ENCODE assay signal across 11 mouse cellular contexts in the genomic region with DNA sequence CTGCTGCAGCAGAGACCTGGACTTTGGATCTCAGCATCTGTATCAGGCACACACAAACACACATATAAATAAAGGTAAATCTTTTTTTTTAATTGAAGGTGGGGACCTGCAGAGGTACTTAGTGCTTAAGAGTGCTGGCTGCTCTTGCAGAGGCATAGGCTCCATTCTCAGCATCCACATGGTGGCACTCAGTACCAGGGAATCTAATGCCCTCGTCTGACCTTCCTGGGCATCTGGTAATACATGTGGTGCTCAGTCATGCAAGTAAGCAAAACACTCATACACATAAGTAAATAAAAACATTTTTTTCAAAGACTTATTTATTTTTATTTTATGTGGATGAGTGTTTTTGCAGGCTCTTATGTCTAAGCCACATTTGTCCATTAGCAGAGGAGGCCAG. TPM values are rescaled to one million over a fixed set of nuclear protein-coding genes. Genes with fewer than 3 reads are reported as not detected.
DNase-seq lines count a peak whose midpoint lies in the region; ATAC-seq and TF ChIP-seq lines count a peak whose summit lies in the region.
"Had no signal": no experiment of that assay in that cellular context is flagged by ENCODE, and none has a peak within 500 bp of the region (broad histone marks: within the 10 kb centered on the region; RNA-seq: fewer than 3 reads in every experiment).

No protein-coding gene starts in this region.

- TF ChIP-seq EP300 in heart, postnatal 0 days (IDR thresholded peaks at IDR 0.05; ENCODE audit: low read depth): no peak

- CTCF ChIA-PET in Patski (lab: Charles Lee): no interaction called here

- no peak overlapping the region for H3K4me3 ChIP-seq in heart, postnatal 0 days (ENCODE audit: low read depth, low read length)
- H3K4me3 ChIP-seq in lung, embryonic 14.5 days (ENCODE audit: low read depth, low read length): no peak overlapping the region
- H3K4me3 ChIP-seq: heart, embryonic 13.5 days; liver, embryonic 15.5 days had no signal

- H3K4me2 ChIP-seq in heart, postnatal 0 days (ENCODE audit: low read depth, low read length): no peak overlapping the region
- H3K4me2 ChIP-seq in lung, embryonic 14.5 days: no peak overlapping the region
- H3K4me2 ChIP-seq: heart, embryonic 13.5 days; liver, embryonic 15.5 days had no signal

- in situ Hi-C loops in Patski (cut with MboI; ENCODE audit: low pct_unique_long_range_greater_than_20kb): no loop called here

- peaks cover 3% of the 10 kb centered on the region; the same call in 1 of the 2 replicates for H3K4me1 ChIP-seq in heart, postnatal 0 days (ENCODE audit: control insufficient read depth, insufficient read depth)
- peaks cover 7% of the 10 kb centered on the region; the same call in 1 of the 2 replicates for H3K4me1 ChIP-seq in lung, embryonic 14.5 days (ENCODE audit: insufficient read depth)

- TF ChIP-seq CTCF in heart, postnatal 0 days (IDR thresholded peaks at IDR 0.05; ENCODE audit: low read depth): peak; percentile 36
- peak; percentile 74 for TF ChIP-seq CTCF in Patski (IDR thresholded peaks at IDR 0.05)
- 0 out of 2 replicates have a peak, but pooled peaks have one; percentile 7 for TF ChIP-seq CTCF in lung, embryonic 14.5 days (IDR thresholded peaks at IDR 0.05; ENCODE audit: low read depth)

- POLR2A ChIA-PET in Patski (lab: Charles Lee): no interaction called here

- 70% methylated on average over 1 of the region's 1 CpGs for WGBS in heart, postnatal 0 days
- 75% methylated on average over 1 of the region's 1 CpGs for WGBS in lung, embryonic 14.5 days

- DNase-seq in heart, postnatal 0 days (ENCODE audit: low spot score): no peak
- no peak for DNase-seq in heart, postnatal 4 days
- DNase-seq in 3T3-L1 (ENCODE audit: low read depth, low spot score): peak; percentile 59
- no peak for DNase-seq in Patski (ENCODE audit: low read depth, low spot score)
- no peak for DNase-seq in lung, embryonic 14.5 days
- no peak for DNase-seq in urinary bladder, postnatal 36 days (ENCODE audit: low spot score in 2 of 2)
- DNase-seq in left cerebral cortex, adult 11 months (ENCODE audit: low spot score): no peak
- DNase-seq: cerebellum, adult 18-20 months had no signal

- no peak for ATAC-seq in heart, postnatal 0 days (ENCODE audit: insufficient read depth, low read depth)
- ATAC-seq in Patski: no peak
- no peak for ATAC-seq in lung, embryonic 14.5 days (ENCODE audit: insufficient read depth)
- ATAC-seq in granulocyte monocyte progenitor cell, adult 5-6 weeks (replicated peaks; ENCODE audit: poor library complexity, severe bottlenecking): no peak

- H3K27ac ChIP-seq in heart, postnatal 0 days (ENCODE audit: low read depth): no peak overlapping the region
- no peak overlapping the region for H3K27ac ChIP-seq in lung, embryonic 14.5 days (ENCODE audit: low read depth)
- H3K27ac ChIP-seq: heart, embryonic 13.5 days; liver, embryonic 15.5 days had no signal

- no peaks in the 10 kb centered on the region for H3K27me3 ChIP-seq in heart, postnatal 0 days (ENCODE audit: control insufficient read depth, insufficient read depth, low read length)
- no peaks in the 10 kb centered on the region for H3K27me3 ChIP-seq in Patski
- no peaks in the 10 kb centered on the region for H3K27me3 ChIP-seq in lung, embryonic 14.5 days (ENCODE audit: insufficient read depth, low read length)
- H3K27me3 ChIP-seq: heart, embryonic 13.5 days had no signal

- H3K9me3 ChIP-seq in heart, postnatal 0 days (replicated peaks; ENCODE audit: control insufficient read depth, low read length): no peaks in the 10 kb centered on the region
- H3K9me3 ChIP-seq in lung, embryonic 14.5 days (ENCODE audit: low read depth, low read length): no peaks in the 10 kb centered on the region
- H3K9me3 ChIP-seq: heart, embryonic 13.5 days; liver, embryonic 15.5 days had no signal

- no peaks in the 10 kb centered on the region for H3K36me3 ChIP-seq in heart, postnatal 0 days (replicated peaks; ENCODE audit: control insufficient read depth, insufficient read depth, low read length)
- no peaks in the 10 kb centered on the region for H3K36me3 ChIP-seq in lung, embryonic 14.5 days (ENCODE audit: insufficient read depth)
- H3K36me3 ChIP-seq: heart, embryonic 13.5 days; liver, embryonic 15.5 days had no signal

- no peak overlapping the region for H3K9ac ChIP-seq in heart, postnatal 0 days (replicated peaks; ENCODE audit: low read depth, low read length)
- no peak overlapping the region for H3K9ac ChIP-seq in lung, embryonic 14.5 days
- H3K9ac ChIP-seq: heart, embryonic 13.5 days; liver, embryonic 15.5 days had no signal

RNA-seq across cellular contexts. Expression of gene Kmt2e, which starts 49.1 kb away (rescaled TPM):
- 31.4 and 34.5 TPM in 2 replicates for total RNA-seq in heart, postnatal 0 days (2014; rRNA removed; ENCODE audit: low replicate concordance)
- 55.0 and 55.4 TPM in 2 replicates for polyA plus RNA-seq in heart, postnatal 0 days (2015; fragmentation: Nextera tagmentation; extraction: Ambion mirVana)
- 10 to 100 TPM; 57.0 to 58.4 TPM for total RNA-seq in heart, postnatal 4 days (2021)
- polyA plus RNA-seq in Patski (2021): 56.3 TPM
- 72.8 and 83.2 TPM in 2 replicates for polyA plus RNA-seq in lung, embryonic 14.5 days (2014; fragmentation: Nextera tagmentation; extraction: Ambion mirVana)
- 78.3 and 87.5 TPM in 2 replicates for total RNA-seq in granulocyte monocyte progenitor cell, adult 5-6 weeks (2014; fragmentation: Nextera tagmentation)
- total RNA-seq in granulocyte monocyte progenitor cell, adult 5-6 weeks (2017): 41.5 and 65.1 TPM in 2 replicates

Comparison
In these comparisons a context has a peak if more than half of its experiments do, and no peak if none do; other contexts are left out.
1. CTCF ChIP-seq: peak in every context shown above with its lines; median percentile 74 in Patski; 36 in heart, postnatal 0 days; 7 in lung, embryonic 14.5 days.